ENCODE assay signal across 10 mouse cellular contexts in the genomic region with DNA sequence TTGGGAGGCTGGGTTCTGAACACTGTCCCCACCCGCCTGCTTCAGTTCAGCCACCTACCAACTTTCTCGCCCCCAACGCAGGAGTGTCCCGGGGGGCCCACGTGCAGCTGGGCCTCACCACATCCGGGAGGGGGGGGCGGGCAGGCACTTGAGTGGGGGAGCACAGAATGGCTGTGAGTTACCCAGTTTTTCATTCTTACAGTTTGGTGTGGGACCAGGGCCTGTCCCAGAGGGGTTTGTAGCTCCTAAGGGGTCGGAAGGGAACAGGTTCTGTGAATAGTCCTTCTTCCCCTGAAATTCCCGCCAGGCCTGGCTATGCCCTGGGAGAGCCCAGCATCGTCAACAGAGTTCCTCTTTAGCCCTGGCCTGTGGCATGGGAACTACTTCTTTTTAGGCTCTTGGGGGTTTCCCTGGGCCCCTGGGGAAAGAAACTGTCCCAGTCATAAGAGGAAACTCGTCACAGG. TPM values are rescaled to one million over a fixed set of nuclear protein-coding genes. Genes with fewer than 3 reads are reported as not detected.
DNase-seq lines count a peak whose midpoint lies in the region; ATAC-seq and TF ChIP-seq lines count a peak whose summit lies in the region.
"Had no signal": no experiment of that assay in that cellular context is flagged by ENCODE, and none has a peak within 500 bp of the region (broad histone marks: within the 10 kb centered on the region; RNA-seq: fewer than 3 reads in every experiment).

No protein-coding gene starts in this region.

- H3K4me2 ChIP-seq in intestine, embryonic 16.5 days (ENCODE audit: low read depth, low read length): 0 out of 2 replicates have a peak overlapping the region, but pooled peaks have one; percentile 97
- H3K4me2 ChIP-seq in forebrain, embryonic 11.5 days (ENCODE audit: low read depth, low read length, severe bottlenecking): no peak overlapping the region

- no peak overlapping the region for H3K9ac ChIP-seq in intestine, embryonic 16.5 days (ENCODE audit: low read depth, low read length)
- H3K9ac ChIP-seq in forebrain, embryonic 11.5 days (ENCODE audit: low read length): no peak overlapping the region

- intact Hi-C loops in gastrocnemius, adult 2 months (cut with DNase I): no loop called here
- intact Hi-C loops in gastrocnemius, postnatal 14 days (cut with DNase I; ENCODE audit: low total_unique reads): loop anchor here (10.0 kb wide), 1 partner anchor 90 kb away; the partner anchor contains the start of genes Ciao1 and Tmem127

- no peaks in the 10 kb centered on the region for H3K9me3 ChIP-seq in intestine, embryonic 16.5 days (ENCODE audit: control insufficient read depth, low read length)
- no peaks in the 10 kb centered on the region for H3K9me3 ChIP-seq in forebrain, embryonic 11.5 days (ENCODE audit: control insufficient read depth, low read length)

- H3K36me3 ChIP-seq in intestine, embryonic 16.5 days (ENCODE audit: control insufficient read depth, insufficient read depth, low read length): no peaks in the 10 kb centered on the region
- H3K36me3 ChIP-seq in forebrain, embryonic 11.5 days (ENCODE audit: control insufficient read depth, insufficient read depth, low read length): no peaks in the 10 kb centered on the region

- H3K27me3 ChIP-seq in intestine, embryonic 16.5 days (replicated peaks; ENCODE audit: control insufficient read depth, insufficient read depth, low read length): peaks cover 19% of the 10 kb centered on the region
- H3K27me3 ChIP-seq in forebrain, embryonic 11.5 days (ENCODE audit: control insufficient read depth, insufficient read depth, low read length): peaks cover 27% of the 10 kb centered on the region

- 43% methylated on average over 10 of the region's 11 CpGs for WGBS in intestine, embryonic 16.5 days
- 44% methylated on average over 11 of the region's 11 CpGs for WGBS in forebrain, embryonic 11.5 days

- H3K27ac ChIP-seq in gastrocnemius, adult 2 months: no peak overlapping the region
- H3K27ac ChIP-seq in intestine, embryonic 16.5 days (ENCODE audit: low read length): no peak overlapping the region
- no peak overlapping the region for H3K27ac ChIP-seq in forebrain, embryonic 11.5 days (ENCODE audit: low read depth, low read length)

- TF ChIP-seq CTCF in gastrocnemius, adult 2 months (IDR thresholded peaks at IDR 0.05): no peak

- peak; percentile 42 for DNase-seq in gastrocnemius, postnatal 25 days
- no peak for DNase-seq in gastrocnemius, adult 2 months
- peak; percentile 94 to 95 for DNase-seq in B cell, adult 2 months
- DNase-seq in natural killer cell, adult 2 months (ENCODE audit: low spot score in 2 of 2): peak; percentile 89 to 92
- DNase-seq in ovary, postnatal 36 days (ENCODE audit: low spot score): no peak
- DNase-seq in gastrocnemius, postnatal 14 days: no peak
- no peak for DNase-seq in forebrain, embryonic 11.5 days (ENCODE audit: low spot score)

- no peak for ATAC-seq in intestine, embryonic 16.5 days
- no peak for ATAC-seq in forebrain, embryonic 11.5 days (replicated peaks; ENCODE audit: low FRiP score)

- H3K4me1 ChIP-seq in intestine, embryonic 16.5 days (ENCODE audit: control insufficient read depth, insufficient read depth, low read length): peaks cover 7% of the 10 kb centered on the region; the same call in 1 of the 2 replicates
- H3K4me1 ChIP-seq in forebrain, embryonic 11.5 days (replicated peaks; ENCODE audit: control insufficient read depth, insufficient read depth, low read length): peaks cover 6% of the 10 kb centered on the region

- no peak overlapping the region for H3K4me3 ChIP-seq in gastrocnemius, adult 2 months
- no peak overlapping the region for H3K4me3 ChIP-seq in intestine, embryonic 16.5 days (ENCODE audit: low read length)
- no peak overlapping the region for H3K4me3 ChIP-seq in forebrain, embryonic 11.5 days (ENCODE audit: low read depth, low read length)

RNA-seq across cellular contexts. Expression of gene Dusp2, which starts 0.8 kb away (rescaled TPM):
- 1 to 10 TPM in 1 of 2 experiments, under 1 TPM in 1; 0.91 to 1.1 TPM for total RNA-seq in gastrocnemius, postnatal 25 days (2021)
- total RNA-seq in gastrocnemius, adult 2 months (2021): 1 to 10 TPM in 1 of 2 experiments, under 1 TPM in 1; 0.59 to 1.2 TPM
- polyA plus RNA-seq in intestine, embryonic 16.5 days (2015; fragmentation: Nextera tagmentation; extraction: Ambion mirVana): 2.1 and 3.5 TPM in 2 replicates
- 1 to 10 TPM; 1.6 TPM for total RNA-seq in gastrocnemius, postnatal 14 days (2021)
- polyA plus RNA-seq in forebrain, embryonic 11.5 days (2014; fragmentation: Nextera tagmentation; extraction: Ambion mirVana): 3.9 and 5.2 TPM in 2 replicates

RNA-seq across cellular contexts. Expression of gene Astl, which starts 3.3 kb away (rescaled TPM):
- total RNA-seq in gastrocnemius, postnatal 25 days (2021): not detected
- total RNA-seq in gastrocnemius, adult 2 months (2021): under 1 TPM in 1 of 2 experiments, not detected in 1; 0.25 TPM
- polyA plus RNA-seq in intestine, embryonic 16.5 days (2015; fragmentation: Nextera tagmentation; extraction: Ambion mirVana): not detected in 2 replicates
- total RNA-seq in gastrocnemius, postnatal 14 days (2021): not detected
- polyA plus RNA-seq in forebrain, embryonic 11.5 days (2014; fragmentation: Nextera tagmentation; extraction: Ambion mirVana): not detected in 2 replicates
- polyA plus RNA-seq: C2C12; neural tube, embryonic 11.5 days had no signal

RNA-seq across cellular contexts. Expression of gene Adra2b, which starts 27.9 kb away (rescaled TPM):
- under 1 TPM; 0.64 to 0.67 TPM for total RNA-seq in gastrocnemius, postnatal 25 days (2021)
- total RNA-seq in gastrocnemius, adult 2 months (2021): under 1 TPM; 0.39 to 0.69 TPM
- 1.3 and 2.0 TPM in 2 replicates for polyA plus RNA-seq in intestine, embryonic 16.5 days (2015; fragmentation: Nextera tagmentation; extraction: Ambion mirVana)
- 1 to 10 TPM; 1.2 to 2.4 TPM for total RNA-seq in gastrocnemius, postnatal 14 days (2021)
- polyA plus RNA-seq in forebrain, embryonic 11.5 days (2014; fragmentation: Nextera tagmentation; extraction: Ambion mirVana): 3.4 and 4.1 TPM in 2 replicates
- polyA plus RNA-seq: C2C12 had no signal

Comparison
In these comparisons a context has a peak if more than half of its experiments do, and no peak if none do; other contexts are left out.
1. DNase-seq: peak in gastrocnemius, postnatal 25 days (single experiment), B cell, adult 2 months (2 of 2) and natural killer cell, adult 2 months (2 of 2); none in gastrocnemius, adult 2 months (single experiment), ovary, postnatal 36 days (single experiment), gastrocnemius, postnatal 14 days (single experiment) and forebrain, embryonic 11.5 days (single experiment).